Mouse (Mus musculus) hindbrain, embryonic 13.5 days (tissue): ENCODE measurements around the gene Ndufa11. TPM values are rescaled to one million over a fixed set of nuclear protein-coding genes. Genes with fewer than 3 reads are reported as not detected.

Source experiments
- ATAC-seq: fragments of 200-750 bp; cut with Nextera tagmentation; 2 replicates; pipeline ENCODE4 v1.8.0; 2017; ENCODE audit warnings: moderate TSS enrichment; ENCODE audit not compliant: low FRiP score
- H3K27ac ChIP-seq: fragments of 300-500 bp; sonication (generic); 2 replicates; pipeline ENCODE4 v1.5.1; 2015; ENCODE audit warnings: inconsistent platforms, mild to moderate bottlenecking, moderate library complexity
- H3K27me3 ChIP-seq: fragments of 300-500 bp; sonication (generic); 2 replicates; pipeline ENCODE4 v1.6.1; 2015; ENCODE audit warnings: mild to moderate bottlenecking, inconsistent platforms
- H3K36me3 ChIP-seq: fragments of 300-500 bp; sonication (generic); 2 replicates; pipeline ENCODE4 v1.6.1; 2015; ENCODE audit warnings: mild to moderate bottlenecking, inconsistent platforms
- H3K4me1 ChIP-seq: fragments of 300-500 bp; sonication (generic); replicated peaks from 2 replicates; pipeline ENCODE4 v1.6.1; 2015; ENCODE audit warnings: inconsistent platforms
- H3K4me2 ChIP-seq: fragments of 300-500 bp; sonication (generic); 2 replicates; pipeline ENCODE4 v1.6.1; 2015; ENCODE audit warnings: inconsistent platforms, mild to moderate bottlenecking, moderate library complexity
- H3K4me3 ChIP-seq: fragments of 300-500 bp; sonication (generic); 2 replicates; pipeline ENCODE4 v1.5.1; 2015; ENCODE audit warnings: mild to moderate bottlenecking, inconsistent platforms
- H3K9ac ChIP-seq: fragments of 300-500 bp; sonication (generic); 2 replicates; pipeline ENCODE4 v1.6.1; 2015; ENCODE audit warnings: mild to moderate bottlenecking, inconsistent platforms
- H3K9me3 ChIP-seq: fragments of 300-500 bp; sonication (generic); 2 replicates; pipeline ENCODE4 v1.6.1; 2016; ENCODE audit warnings: inconsistent platforms
- WGBS: fragments of 180-500 bp; shearing (Covaris S2); methylation state at CpG from one replicate; pipeline ENCODE4 v1.1.7; 2015; 5-methylcytosine and 5-hydroxymethylcytosine counted together
- polyA plus RNA-seq: library from polyadenylated mRNA; unstranded; fragments of >200 nt; fragmentation: Nextera tagmentation; extraction: Ambion mirVana; gene quantifications from 2 replicates; pipeline ENCODE4 v1.2.1, GENCODE M21; 2015

Gene Ndufa11
- polyA plus RNA-seq, 1 experiment from 2014 or later = 515 TPM

DNA sequence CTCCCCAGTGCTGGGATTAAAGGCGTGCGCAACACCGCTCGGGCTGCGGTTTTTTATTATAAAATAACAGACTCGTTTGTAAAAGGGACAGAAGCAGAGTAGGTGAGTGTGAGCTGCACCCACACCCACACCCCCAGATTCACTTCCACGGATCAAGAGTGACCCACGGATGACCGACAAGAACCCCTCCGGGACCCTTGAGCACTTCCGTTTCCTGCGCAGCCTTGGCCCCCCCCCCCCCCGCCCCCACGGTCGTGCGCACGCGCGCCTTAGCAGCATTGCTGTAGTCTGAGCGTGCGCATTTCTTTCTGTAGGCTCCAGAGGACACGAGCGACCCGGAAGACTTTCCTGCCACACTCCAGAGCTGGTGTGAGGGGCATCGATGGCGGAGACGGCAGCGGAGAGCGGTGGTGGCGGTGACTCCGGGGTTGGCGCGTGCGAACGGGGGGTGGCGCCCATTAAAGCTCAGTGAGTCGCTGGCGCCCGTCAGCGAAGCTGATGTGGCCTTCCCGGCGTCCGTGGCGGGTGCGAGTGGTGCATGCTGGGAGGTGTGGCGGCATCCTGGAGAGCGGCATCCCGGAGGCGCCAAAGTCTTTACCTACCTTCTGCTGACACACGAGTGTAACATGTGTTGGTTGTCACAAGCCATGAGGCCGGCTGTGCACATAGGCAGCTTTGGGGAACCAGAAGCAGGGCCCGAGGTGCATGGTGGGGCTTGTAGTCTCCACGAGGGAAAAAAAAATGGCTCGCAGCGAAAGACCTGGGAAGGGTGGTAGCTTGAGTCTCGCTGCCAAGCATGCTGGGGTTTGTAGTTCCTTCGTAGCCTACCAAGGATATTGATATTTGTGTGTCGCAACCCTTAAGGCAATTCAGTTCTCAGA, 47.1 kb downstream of the Ndufa11 start, which contains the start of gene Dus3l:
Gene Dus3l, plus strand, starts transcription at position 284 of the 881 bp plus-strand sequence.
- Histone ChIP-seq H3K4me1 (peaks cover 29% of the 10 kb centered on the region), H3K4me2 (peak within 1 kb of the TSS; percentile 62), H3K27ac (peak within 1 kb of the TSS; percentile 96), H3K9me3 (no peaks in the 10 kb centered on the region), H3K4me3 (peak within 1 kb of the TSS; percentile 69), H3K36me3 (peaks cover 34% of the 10 kb centered on the region), H3K27me3 (peaks cover 13% of the 10 kb centered on the region), H3K9ac (peak within 1 kb of the TSS; percentile 85)
- WGBS = 3% methylated on average over 57 of the region's 58 CpGs
- peak; percentile 84 for ATAC-seq

DNA sequence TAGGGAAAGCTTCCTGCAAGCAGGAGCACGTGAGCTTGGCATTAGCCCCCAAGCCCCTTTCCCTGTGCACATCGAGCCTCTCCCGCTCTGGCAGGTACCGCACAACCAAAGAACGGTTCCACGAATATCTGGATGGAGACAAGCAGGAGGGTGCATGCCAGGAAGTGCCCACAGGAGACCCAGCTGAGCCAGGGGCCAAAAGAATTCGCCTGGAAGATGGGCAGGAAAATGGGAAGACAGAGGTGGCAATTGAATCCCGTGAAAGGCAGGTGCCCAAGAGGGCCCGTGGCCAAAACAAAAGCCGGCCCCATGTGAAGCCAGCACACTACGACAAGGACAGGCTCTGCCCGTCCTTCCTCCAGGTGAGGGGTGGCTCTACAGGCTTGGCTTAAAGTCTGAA, 47.9 kb downstream of the Ndufa11 start:
- WGBS = 55% methylated on average over 12 of the region's 12 CpGs

DNA sequence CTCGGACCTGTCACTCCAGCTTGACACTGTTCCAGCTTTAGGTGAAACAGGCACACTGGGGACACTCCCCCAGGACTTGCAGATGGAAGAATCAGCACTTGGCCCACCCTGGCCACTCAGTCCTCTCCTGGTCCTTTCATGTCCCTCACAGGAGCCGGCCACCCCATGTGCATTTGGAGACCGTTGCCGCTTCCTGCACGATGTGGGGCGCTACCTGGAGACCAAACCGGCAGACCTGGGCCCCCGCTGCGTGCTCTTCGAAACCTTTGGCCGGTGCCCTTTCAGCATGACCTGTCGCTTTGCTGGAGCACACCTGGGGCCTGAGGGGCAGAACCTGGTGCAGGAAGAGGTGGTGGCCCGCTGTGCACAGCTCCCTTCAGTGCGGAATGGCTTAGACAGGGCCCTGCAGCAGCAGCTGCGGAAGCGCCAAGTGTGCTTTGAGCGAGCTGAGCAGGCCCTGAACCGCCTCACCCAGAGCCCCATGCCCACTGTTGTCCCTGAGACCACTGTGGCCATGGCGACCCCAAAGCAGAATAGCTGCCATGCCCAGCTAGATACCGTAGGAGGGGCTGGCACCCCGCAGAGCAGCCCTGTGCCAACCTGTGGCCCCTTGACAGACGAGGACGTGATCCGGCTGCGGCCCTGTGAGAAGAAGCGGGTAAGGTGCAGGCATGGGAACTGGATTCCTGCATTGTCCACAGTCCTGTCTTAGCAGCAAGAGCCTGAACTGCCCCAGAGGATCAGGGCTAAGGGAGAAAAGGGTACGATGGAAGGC, 49.3 kb downstream of the Ndufa11 start:
- Histone ChIP-seq H3K9ac (no peak overlapping the region), H3K9me3 (no peaks in the 10 kb centered on the region), H3K4me1 (peaks cover 25% of the 10 kb centered on the region), H3K4me2 (no peak overlapping the region), H3K27me3 (no peaks in the 10 kb centered on the region), H3K36me3 (peaks cover 55% of the 10 kb centered on the region), H3K4me3 (no peak overlapping the region), H3K27ac (no peak overlapping the region)
- no peak for ATAC-seq
- WGBS = 93% methylated on average over 27 of the region's 27 CpGs

More for the DNA sequence above, 47.9 kb downstream of the Ndufa11 start:
- Histone ChIP-seq H3K36me3 (peaks cover 41% of the 10 kb centered on the region), H3K9me3 (no peaks in the 10 kb centered on the region), H3K9ac (peak overlapping the region; percentile 85), H3K4me2 (peak overlapping the region; percentile 62), H3K4me3 (peak overlapping the region; percentile 69), H3K27ac (peak overlapping the region; percentile 96), H3K4me1 (peaks cover 29% of the 10 kb centered on the region), H3K27me3 (peaks cover 6% of the 10 kb centered on the region)
- peak; percentile 4 for ATAC-seq

DNA sequence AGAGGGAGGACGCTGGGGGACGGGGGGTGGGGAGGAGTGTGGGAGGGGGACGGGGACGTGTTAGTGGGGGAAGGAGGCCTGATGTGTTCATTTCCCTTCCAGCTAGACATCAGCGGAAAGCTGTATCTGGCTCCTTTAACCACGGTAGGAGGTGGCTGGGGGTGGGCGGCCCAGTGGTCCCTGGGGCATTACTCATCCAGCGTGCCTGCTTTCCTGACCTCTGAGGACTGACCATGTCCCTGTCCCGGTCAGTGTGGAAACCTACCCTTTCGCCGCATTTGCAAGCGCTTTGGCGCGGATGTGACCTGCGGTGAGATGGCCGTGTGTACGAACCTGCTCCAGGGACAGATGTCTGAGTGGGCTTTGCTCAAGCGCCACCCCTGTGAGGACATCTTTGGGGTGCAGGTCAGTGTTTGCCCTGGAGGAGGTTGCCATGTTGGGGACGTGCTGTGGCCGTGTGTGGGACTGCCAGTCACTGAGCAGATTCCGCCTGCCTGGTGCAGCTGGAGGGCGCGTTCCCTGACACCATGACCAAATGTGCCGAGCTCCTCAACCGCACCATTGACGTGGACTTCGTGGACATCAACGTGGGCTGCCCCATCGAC, 50.1 kb downstream of the Ndufa11 start:
- no peak overlapping the region for H3K27ac ChIP-seq
- peaks cover 55% of the 10 kb centered on the region for H3K36me3 ChIP-seq
- ATAC-seq = no peak
- H3K27me3 ChIP-seq = no peaks in the 10 kb centered on the region
- H3K9me3 ChIP-seq = no peaks in the 10 kb centered on the region
- H3K9ac ChIP-seq = no peak overlapping the region
- no peak overlapping the region for H3K4me2 ChIP-seq
- H3K4me3 ChIP-seq = no peak overlapping the region
- 94% methylated on average over 29 of the region's 29 CpGs for WGBS
- peaks cover 20% of the 10 kb centered on the region for H3K4me1 ChIP-seq

DNA sequence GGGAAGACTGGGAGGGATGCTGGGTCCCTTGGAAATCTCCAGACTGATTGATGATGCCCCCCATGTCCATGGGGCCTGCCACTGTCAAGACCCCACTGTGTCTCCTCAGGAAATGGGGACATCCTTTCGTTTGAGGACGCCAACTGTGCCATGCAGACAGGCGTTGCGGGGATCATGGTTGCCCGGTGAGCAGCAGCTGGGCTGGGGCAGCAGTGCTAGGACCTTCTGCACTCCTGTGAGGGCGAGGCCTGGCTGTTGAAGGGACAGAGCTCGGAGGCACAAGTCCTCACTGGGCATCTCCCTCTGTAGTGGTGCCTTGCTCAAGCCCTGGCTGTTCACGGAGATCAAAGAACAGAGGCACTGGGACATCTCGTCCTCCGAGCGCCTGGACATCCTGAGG, 51.4 kb downstream of the Ndufa11 start:
- Histone ChIP-seq H3K27ac (no peak overlapping the region), H3K4me3 (no peak overlapping the region), H3K9ac (no peak overlapping the region), H3K36me3 (peaks cover 55% of the 10 kb centered on the region), H3K4me1 (peaks cover 9% of the 10 kb centered on the region), H3K27me3 (no peaks in the 10 kb centered on the region), H3K9me3 (no peaks in the 10 kb centered on the region), H3K4me2 (no peak overlapping the region)
- 90% methylated on average over 11 of the region's 11 CpGs for WGBS
- ATAC-seq = no peak

DNA sequence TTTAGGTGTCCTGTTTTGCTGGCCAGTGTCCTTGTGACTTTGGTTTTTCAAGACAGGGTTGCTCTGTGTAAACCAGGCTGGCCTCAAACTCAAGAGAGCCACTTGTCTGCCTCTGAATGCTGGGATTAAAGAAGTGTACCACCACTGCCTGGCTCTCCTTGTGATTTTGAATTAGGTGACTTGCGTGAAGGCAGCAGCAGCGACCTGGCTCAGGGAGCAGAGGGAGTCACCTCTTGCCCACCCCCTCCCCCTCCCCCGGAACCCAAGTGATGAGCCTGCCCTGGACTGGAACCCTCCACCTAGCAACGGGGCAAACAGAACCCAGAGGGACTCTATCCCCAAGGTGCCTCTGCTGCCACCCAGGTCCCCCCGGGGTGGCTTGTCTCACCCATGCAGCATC, 52.4 kb downstream of the Ndufa11 start, which contains the start of gene Prr22:
Gene Prr22, plus strand, starts transcription at position 301 of the 400 bp plus-strand sequence.
- Histone ChIP-seq H3K9me3 (no peaks in the 10 kb centered on the region), H3K4me1 (peaks cover 6% of the 10 kb centered on the region), H3K4me3 (no peak within 1 kb of the TSS), H3K9ac (no peak within 1 kb of the TSS), H3K27ac (no peak within 1 kb of the TSS), H3K27me3 (no peaks in the 10 kb centered on the region), H3K36me3 (peaks cover 55% of the 10 kb centered on the region), H3K4me2 (no peak within 1 kb of the TSS)
- ATAC-seq = no peak
- 90% methylated on average over 5 of the region's 5 CpGs for WGBS

Other genes with a start within 250 kb of the Ndufa11 start
- gene Ptprs, start 241.3 kb upstream of the Ndufa11 start, polyA plus RNA-seq = 273 TPM in 2 replicates
- gene Znrf4, start 205.3 kb upstream of the Ndufa11 start, polyA plus RNA-seq = not detected in 2 replicates
- gene Gm20219, start 163.4 kb upstream of the Ndufa11 start, polyA plus RNA-seq = 1.2 and 1.8 TPM in 2 replicates
- gene Safb2, start 133.2 kb upstream of the Ndufa11 start, polyA plus RNA-seq = 76.1 and 76.2 TPM in 2 replicates
- gene Safb, start 132.9 kb upstream of the Ndufa11 start, polyA plus RNA-seq = 105 and 113 TPM in 2 replicates
- 204 and 212 TPM in 2 replicates for gene 2410015M20Rik, start 108.0 kb upstream of the Ndufa11 start, polyA plus RNA-seq
- gene Rpl36, start 104.4 kb upstream of the Ndufa11 start, polyA plus RNA-seq = 1,179 and 1,235 TPM in 2 replicates
- 40.6 and 40.8 TPM in 2 replicates for gene Lonp1, start 90.9 kb upstream of the Ndufa11 start, polyA plus RNA-seq
- gene Catsperd, start 89.6 kb upstream of the Ndufa11 start, polyA plus RNA-seq = 2.1 and 2.4 TPM in 2 replicates
- gene Ranbp3, start 44.5 kb upstream of the Ndufa11 start, polyA plus RNA-seq = 99.1 and 102 TPM in 2 replicates
- gene Vmac, start 255 bp downstream of the Ndufa11 start, polyA plus RNA-seq = 14.9 and 17.8 TPM in 2 replicates
- gene Nrtn, start 39.8 kb downstream of the Ndufa11 start, polyA plus RNA-seq = 0.78 and 1.5 TPM in 2 replicates
- 67.1 and 68.7 TPM in 2 replicates for gene Dus3l, start 47.0 kb downstream of the Ndufa11 start, polyA plus RNA-seq
- gene Prr22, start 52.5 kb downstream of the Ndufa11 start, polyA plus RNA-seq = 1.0 TPM in 2 replicates
- gene Rfx2, start 113.2 kb downstream of the Ndufa11 start, polyA plus RNA-seq = 5.6 and 8.0 TPM in 2 replicates
- gene Acsbg2, start 156.7 kb downstream of the Ndufa11 start, polyA plus RNA-seq = 0.06 TPM in 2 replicates
- gene 1700061G19Rik, start 157.7 kb downstream of the Ndufa11 start, polyA plus RNA-seq = 0.27 and 0.41 TPM in 2 replicates
- gene Mllt1, start 217.6 kb downstream of the Ndufa11 start, polyA plus RNA-seq = 75.1 and 77.5 TPM in 2 replicates